Mouse (Mus musculus) limb, embryonic 15.5 days (tissue): ENCODE results near the gene Supt16. TPM values are rescaled to one million over a fixed set of nuclear protein-coding genes. Genes with fewer than 3 reads are reported as not detected.

Source experiments
- ATAC-seq: fragments of 200-750 bp; cut with Nextera tagmentation; 2 replicates; pipeline ENCODE4 v1.8.0; 2017; ENCODE audit warnings: low read depth, moderate TSS enrichment; ENCODE audit not compliant: insufficient number of reproducible peaks, low FRiP score, low TSS enrichment
- H3K27ac ChIP-seq: fragments of 300-500 bp; sonication (generic); 2 replicates; pipeline ENCODE4 v1.5.1; 2015; ENCODE audit warnings: moderate library complexity, mild to moderate bottlenecking, inconsistent platforms
- H3K27me3 ChIP-seq: fragments of 300-500 bp; sonication (generic); 2 replicates; pipeline ENCODE4 v1.6.1; 2015; ENCODE audit warnings: inconsistent platforms
- H3K36me3 ChIP-seq: fragments of 300-500 bp; sonication (generic); 2 replicates; pipeline ENCODE4 v1.6.1; 2015; ENCODE audit warnings: inconsistent platforms
- H3K4me1 ChIP-seq: fragments of 300-500 bp; sonication (generic); 2 replicates; pipeline ENCODE4 v1.6.1; 2015; ENCODE audit warnings: inconsistent platforms
- H3K4me2 ChIP-seq: fragments of 300-500 bp; sonication (generic); 2 replicates; pipeline ENCODE4 v1.6.1; 2015; ENCODE audit warnings: mild to moderate bottlenecking, inconsistent platforms
- H3K4me3 ChIP-seq: fragments of 300-500 bp; sonication (generic); 2 replicates; pipeline ENCODE4 v1.5.1; 2015; ENCODE audit warnings: mild to moderate bottlenecking, inconsistent platforms
- H3K9ac ChIP-seq: fragments of 300-500 bp; sonication (generic); 2 replicates; pipeline ENCODE4 v1.6.1; 2015; ENCODE audit warnings: inconsistent platforms
- H3K9me3 ChIP-seq: fragments of 300-500 bp; sonication (generic); 2 replicates; pipeline ENCODE4 v1.6.1; 2016; ENCODE audit warnings: inconsistent platforms
- WGBS: fragments of 180-500 bp; shearing (Covaris S2); methylation state at CpG from one replicate; pipeline ENCODE4 v1.1.7; 2015; 5-methylcytosine and 5-hydroxymethylcytosine counted together
- polyA plus RNA-seq: library from polyadenylated mRNA; unstranded; fragments of >200 nt; fragmentation: Nextera tagmentation; extraction: Ambion mirVana; gene quantifications from 2 replicates; pipeline ENCODE4 v1.2.1, GENCODE M21; 2015

Supt16 gene
- polyA plus RNA-seq, 1 experiment from 2014 or later = 51.4 TPM

DNA sequence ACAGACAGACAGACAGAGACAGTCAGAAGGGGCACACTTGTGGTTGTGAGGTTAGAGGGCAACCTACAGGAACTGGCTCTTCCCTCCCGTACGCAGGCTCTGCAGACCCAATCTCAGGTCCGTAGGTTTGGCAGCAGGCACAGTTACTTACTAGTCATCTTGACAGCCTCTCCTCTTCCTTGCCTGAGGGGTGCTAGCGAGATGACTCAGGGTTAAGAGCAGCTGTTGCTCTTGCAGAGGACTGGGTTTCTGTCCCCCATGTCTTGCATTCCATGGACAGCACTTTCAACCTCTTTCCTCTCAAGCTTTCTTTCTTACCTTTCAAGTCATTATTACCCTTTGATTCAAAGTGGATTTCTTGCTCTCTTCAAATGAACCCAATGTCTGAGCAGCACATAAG lies 53.1 kb downstream of the Supt16 start:
- Histone ChIP-seq H3K4me1 (peaks cover 9% of the 10 kb centered on the region), H3K9me3 (no peaks in the 10 kb centered on the region), H3K27me3 (no peaks in the 10 kb centered on the region), H3K4me3 (no peak overlapping the region), H3K4me2 (no peak overlapping the region), H3K27ac (no peak overlapping the region), H3K36me3 (no peaks in the 10 kb centered on the region), H3K9ac (no peak overlapping the region)
- ATAC-seq = no peak
- WGBS = 59% methylated on average over 4 of the region's 4 CpGs

DNA sequence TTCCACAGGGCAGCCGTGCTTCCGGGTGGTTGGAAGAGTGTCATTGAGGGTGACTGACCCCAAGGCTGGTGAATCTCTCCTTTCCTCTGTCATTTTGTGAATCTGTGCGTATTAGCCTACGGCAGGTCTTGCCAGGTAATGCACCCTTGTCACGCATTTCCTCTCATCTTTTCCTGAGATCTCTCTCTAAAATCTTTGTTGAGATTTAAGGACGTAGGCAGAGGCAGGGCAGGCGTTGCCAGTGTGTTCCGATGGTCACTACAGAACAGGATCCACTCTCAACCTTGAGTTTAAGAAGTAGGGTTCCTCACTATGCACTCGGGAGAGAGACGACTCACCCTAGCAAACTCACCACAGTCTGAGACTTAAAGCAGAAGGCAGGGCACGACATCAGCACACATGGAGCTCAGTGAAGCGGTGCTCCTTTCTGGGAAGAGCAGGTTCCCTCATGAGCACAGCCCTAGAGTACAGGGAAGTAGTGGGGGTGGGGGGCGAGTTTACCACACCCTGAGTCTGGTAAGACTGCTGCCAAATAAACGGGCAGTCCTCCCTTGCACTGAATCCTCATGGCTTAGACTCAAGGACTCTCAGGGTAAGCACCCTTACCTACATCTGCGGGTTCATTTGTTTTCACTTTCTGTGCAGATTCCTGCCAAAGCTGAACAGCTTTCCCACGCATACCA lies 55.6 kb downstream of the Supt16 start:
- 0 out of 2 replicates have a peak overlapping the region, but pooled peaks have one; percentile 29 for H3K4me2 ChIP-seq
- H3K36me3 ChIP-seq = no peaks in the 10 kb centered on the region
- H3K4me1 ChIP-seq = peaks cover 9% of the 10 kb centered on the region
- H3K27me3 ChIP-seq = no peaks in the 10 kb centered on the region
- no peak overlapping the region for H3K4me3 ChIP-seq
- H3K27ac ChIP-seq = no peak overlapping the region
- 65% methylated on average over 16 of the region's 16 CpGs for whole genome bisulfite sequencing
- no peak overlapping the region for H3K9ac ChIP-seq
- ATAC-seq = no peak
- H3K9me3 ChIP-seq = no peaks in the 10 kb centered on the region

DNA sequence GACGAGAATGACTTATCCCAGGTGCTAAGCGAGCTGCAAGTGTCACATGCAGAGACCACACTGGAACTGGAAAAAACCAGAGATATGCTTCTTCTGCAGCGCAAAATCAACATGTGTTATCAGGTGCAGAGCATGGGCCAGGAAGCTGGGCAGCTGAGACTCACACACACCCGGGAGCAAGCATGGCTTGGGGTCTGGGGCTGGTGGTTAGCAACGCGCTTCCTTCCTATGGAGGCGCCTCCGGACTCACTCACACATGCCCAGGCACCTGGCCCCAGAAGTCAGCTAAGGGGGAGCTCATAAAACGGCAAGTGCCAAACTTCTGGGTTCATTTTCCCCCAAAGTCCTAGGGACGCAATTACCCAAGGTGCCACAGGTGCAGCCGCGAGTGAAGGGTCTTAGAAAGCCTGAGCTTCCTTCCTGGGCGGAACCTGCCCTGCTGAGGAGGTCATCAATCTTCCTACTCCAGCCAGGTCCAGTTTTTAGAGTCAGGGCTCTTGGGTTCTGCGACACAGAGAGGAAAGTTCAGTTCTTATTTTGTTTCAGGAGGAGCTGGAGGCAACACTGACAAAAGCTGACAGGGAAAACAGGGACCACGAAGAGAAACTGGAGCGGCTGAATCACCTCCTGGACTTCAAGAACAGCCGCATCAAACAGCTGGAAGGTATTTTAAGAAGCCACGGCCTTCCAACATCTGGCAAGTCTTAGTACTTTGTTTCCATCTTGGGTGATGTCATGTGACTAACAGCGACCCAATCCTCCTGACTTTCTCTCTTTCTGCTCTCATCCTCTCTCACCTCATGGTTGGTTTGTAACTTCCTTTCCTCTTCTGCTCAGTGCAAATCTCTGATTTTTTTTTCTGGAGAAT lies 56.4 kb downstream of the Supt16 start:
- Histone ChIP-seq H3K4me3 (no peak overlapping the region), H3K27me3 (no peaks in the 10 kb centered on the region), H3K4me2 (peak overlapping the region; percentile 29), H3K27ac (no peak overlapping the region), H3K9ac (no peak overlapping the region), H3K9me3 (no peaks in the 10 kb centered on the region), H3K4me1 (peaks cover 9% of the 10 kb centered on the region), H3K36me3 (no peaks in the 10 kb centered on the region)
- 27% methylated on average over 19 of the region's 19 CpGs for WGBS
- no peak for ATAC-seq

DNA sequence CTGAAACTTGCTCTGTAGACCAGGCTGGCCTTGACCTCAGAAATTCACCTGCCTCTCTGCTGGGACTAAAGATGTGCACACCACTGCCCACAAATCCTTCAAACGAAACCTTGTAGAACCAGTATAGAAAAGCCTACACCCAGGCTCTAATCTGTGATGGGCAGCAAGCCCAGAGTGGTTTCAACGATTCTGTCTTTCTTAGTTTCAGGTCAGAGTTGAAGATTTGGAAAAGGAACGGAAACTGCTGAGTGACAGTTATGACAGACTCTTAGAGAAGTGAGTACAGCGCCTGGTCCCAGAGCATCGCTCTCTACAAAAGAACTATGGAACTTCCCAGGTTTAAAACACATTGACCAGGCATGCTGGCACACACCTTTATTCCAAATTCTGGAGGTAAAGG lies 63.6 kb downstream of the Supt16 start:
- H3K4me2 ChIP-seq = no peak overlapping the region
- H3K9me3 ChIP-seq = no peaks in the 10 kb centered on the region
- H3K4me3 ChIP-seq = no peak overlapping the region
- no peak overlapping the region for H3K27ac ChIP-seq
- ATAC-seq = no peak
- H3K36me3 ChIP-seq = no peaks in the 10 kb centered on the region
- H3K4me1 ChIP-seq = no peaks in the 10 kb centered on the region
- H3K9ac ChIP-seq = no peak overlapping the region
- H3K27me3 ChIP-seq = no peaks in the 10 kb centered on the region
- 75% methylated on average over 5 of the region's 5 CpGs for WGBS

DNA sequence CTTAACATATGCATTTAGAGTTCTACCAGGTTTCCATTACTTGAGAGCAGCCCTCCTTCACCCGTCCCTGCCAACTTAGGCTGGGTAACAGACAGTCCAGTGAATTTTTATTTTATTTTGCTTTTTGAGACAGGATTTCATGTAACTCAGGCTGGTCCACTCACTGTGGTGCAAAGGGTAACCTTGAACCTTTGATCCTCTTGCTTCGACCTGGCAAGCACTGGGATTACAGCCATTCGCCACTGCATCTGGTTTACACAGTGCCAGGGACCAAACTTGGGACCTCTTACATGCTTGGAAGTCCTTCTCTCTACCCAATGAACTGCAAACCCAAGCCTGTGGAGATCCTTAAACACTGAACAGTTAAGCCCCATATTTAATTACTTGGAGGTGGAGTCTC lies 72.6 kb downstream of the Supt16 start:
- Histone ChIP-seq H3K27me3 (no peaks in the 10 kb centered on the region), H3K4me1 (no peaks in the 10 kb centered on the region), H3K27ac (no peak overlapping the region), H3K4me3 (no peak overlapping the region), H3K4me2 (no peak overlapping the region), H3K9me3 (no peaks in the 10 kb centered on the region), H3K36me3 (no peaks in the 10 kb centered on the region), H3K9ac (no peak overlapping the region)
- WGBS = 89% methylated on average over 3 of the region's 3 CpGs
- ATAC-seq = no peak

DNA sequence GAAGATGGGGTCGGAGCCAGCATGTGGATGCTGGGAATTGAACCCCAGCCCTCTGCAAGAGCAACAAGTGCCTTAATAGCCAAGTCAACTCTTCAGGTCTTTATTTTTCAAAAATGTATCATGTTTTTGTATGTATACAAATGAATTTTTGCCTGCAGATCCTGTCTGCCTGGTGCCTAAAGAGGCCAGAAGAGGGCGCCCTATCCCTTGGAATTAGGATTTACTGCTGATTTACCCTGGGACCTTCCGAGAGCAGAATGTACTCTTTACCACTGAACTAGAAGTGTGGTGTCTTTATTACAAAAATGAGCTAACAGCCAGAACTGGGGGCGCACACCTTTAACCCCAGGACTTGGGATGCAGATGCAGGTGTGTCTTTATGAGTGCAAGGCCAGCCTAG lies 73.3 kb downstream of the Supt16 start:
- H3K4me3 ChIP-seq = no peak overlapping the region
- no peak overlapping the region for H3K27ac ChIP-seq
- 16% methylated on average over 4 of the region's 4 CpGs for WGBS
- no peaks in the 10 kb centered on the region for H3K4me1 ChIP-seq
- no peaks in the 10 kb centered on the region for H3K36me3 ChIP-seq
- no peak overlapping the region for H3K4me2 ChIP-seq
- no peak for ATAC-seq
- no peaks in the 10 kb centered on the region for H3K27me3 ChIP-seq
- no peak overlapping the region for H3K9ac ChIP-seq
- H3K9me3 ChIP-seq = no peaks in the 10 kb centered on the region

DNA sequence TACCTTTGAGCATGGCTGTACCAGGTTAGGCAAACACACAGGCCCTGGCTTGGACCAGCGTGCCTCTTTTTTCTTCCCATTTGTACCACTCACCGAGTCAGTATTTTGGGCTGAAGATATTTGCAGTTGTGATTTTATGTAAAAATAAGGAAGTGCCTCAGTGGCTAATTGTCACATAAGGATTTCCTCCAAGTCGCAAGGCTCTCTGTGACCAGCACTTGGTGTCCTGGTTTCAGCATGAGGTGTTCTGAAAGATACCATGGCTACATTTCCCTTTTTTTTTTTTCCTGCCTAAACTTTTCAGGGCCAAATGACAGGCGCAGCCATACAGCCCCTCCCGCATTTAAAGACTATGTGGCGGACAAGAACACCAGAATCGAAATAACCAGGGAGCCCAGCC lies 77.0 kb downstream of the Supt16 start:
- Histone ChIP-seq H3K27me3 (no peaks in the 10 kb centered on the region), H3K4me3 (no peak overlapping the region), H3K4me2 (peak overlapping the region; percentile 80; the same call in 1 of the 2 replicates), H3K9me3 (no peaks in the 10 kb centered on the region), H3K27ac (no peak overlapping the region), H3K36me3 (no peaks in the 10 kb centered on the region), H3K4me1 (0 out of 2 replicates have a peak, but pooled peaks cover 4% of the 10 kb centered on the region), H3K9ac (no peak overlapping the region)
- ATAC-seq = no peak
- WGBS = 58% methylated on average over 7 of the region's 7 CpGs

DNA sequence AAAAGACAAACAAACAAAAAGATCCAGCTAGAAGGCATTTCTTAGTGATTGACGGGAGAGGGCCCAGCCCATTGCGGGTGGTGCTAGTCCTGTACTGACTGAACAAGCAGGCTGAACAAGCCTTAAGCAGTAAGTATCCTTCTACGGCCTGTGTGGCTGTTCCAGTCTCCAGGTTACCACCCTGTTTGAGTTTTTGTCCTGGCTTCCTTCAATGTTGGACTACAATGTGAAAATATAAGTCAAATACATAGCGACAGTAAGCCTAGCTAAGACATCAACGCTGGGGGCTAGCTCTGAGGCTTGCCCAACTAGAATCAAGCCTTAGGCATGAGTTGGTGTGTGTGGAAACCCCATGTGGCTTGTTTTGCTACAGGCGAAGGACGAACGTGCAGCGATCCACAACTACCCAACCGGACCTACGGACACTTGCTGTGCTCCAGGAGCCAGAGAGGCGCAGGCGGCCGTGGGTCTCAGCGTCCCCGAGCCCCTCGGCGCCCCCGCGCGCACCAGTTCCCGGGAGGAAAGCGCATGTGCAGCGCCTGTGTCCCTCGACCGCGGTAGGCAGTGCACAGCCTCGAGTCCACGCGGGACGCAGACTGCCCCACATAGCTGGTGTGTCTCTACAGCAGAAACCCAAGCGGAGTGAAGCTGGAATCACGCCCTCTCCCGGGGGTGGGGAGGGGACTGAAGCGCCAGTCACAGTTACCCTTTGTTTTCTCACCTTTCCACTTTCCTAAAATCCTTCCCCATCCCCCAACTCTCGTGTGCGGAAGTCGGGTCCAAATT lies 78.2 kb downstream of the Supt16 start:
- Histone ChIP-seq H3K9ac (peak overlapping the region; percentile 43), H3K27ac (peak overlapping the region; percentile 80), H3K4me2 (peak overlapping the region; percentile 80), H3K4me1 (0 out of 2 replicates have a peak, but pooled peaks cover 4% of the 10 kb centered on the region), H3K4me3 (peak overlapping the region; percentile 51), H3K27me3 (no peaks in the 10 kb centered on the region), H3K9me3 (no peaks in the 10 kb centered on the region), H3K36me3 (no peaks in the 10 kb centered on the region)
- peak; percentile 81; the same call in 1 of the 2 replicates for ATAC-seq
- WGBS = under 1% methylated on average over 38 of the region's 38 CpGs

DNA sequence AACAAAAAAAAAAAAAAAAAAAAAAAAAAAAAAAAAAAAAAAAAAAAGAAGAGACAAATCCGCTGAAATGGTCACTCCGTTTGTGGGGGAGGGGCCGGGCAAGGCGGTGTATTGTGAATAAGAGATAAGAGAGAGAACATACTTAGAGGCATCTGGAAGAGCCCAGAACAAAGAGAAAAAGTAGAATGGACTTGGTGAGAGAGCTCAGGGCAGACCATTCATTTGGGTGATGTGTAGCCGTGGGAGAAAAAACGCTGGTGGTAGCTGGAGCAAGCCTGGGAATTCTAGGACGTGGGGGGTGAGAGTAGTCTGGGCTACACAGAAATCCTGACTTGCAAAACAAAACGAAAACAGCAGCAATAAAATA lies 78.8 kb downstream of the Supt16 start:
- Histone ChIP-seq H3K4me3 (peak overlapping the region; percentile 51), H3K4me1 (0 out of 2 replicates have a peak, but pooled peaks cover 4% of the 10 kb centered on the region), H3K36me3 (no peaks in the 10 kb centered on the region), H3K27ac (peak overlapping the region; percentile 80), H3K9ac (no peak overlapping the region), H3K4me2 (peak overlapping the region; percentile 80), H3K27me3 (no peaks in the 10 kb centered on the region), H3K9me3 (no peaks in the 10 kb centered on the region)
- ATAC-seq = no peak; the same call in 1 of the 2 replicates
- WGBS = 25% methylated on average over 8 of the region's 8 CpGs

DNA sequence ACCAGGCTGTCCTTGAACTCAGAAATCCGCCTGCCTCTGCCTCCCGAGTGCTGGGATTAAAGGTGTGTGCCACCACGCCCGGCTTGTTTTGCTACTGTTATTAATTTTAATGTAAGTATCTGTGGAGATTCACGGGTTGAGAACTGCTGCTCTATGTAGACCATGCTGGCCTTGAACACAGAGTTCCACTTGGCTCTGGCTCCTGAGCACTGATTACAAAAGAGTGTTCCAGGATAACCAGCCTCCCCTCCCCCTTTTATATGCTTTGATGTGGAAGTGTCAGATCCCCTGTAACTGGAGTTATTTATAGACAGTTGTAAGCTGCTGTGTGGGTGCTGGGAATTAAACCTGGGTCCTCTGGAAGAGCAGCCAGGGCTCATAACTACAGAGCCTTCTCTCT lies 80.0 kb downstream of the Supt16 start:
- H3K9ac ChIP-seq = no peak overlapping the region
- no peak overlapping the region for H3K27ac ChIP-seq
- 0 out of 2 replicates have a peak, but pooled peaks cover 4% of the 10 kb centered on the region for H3K4me1 ChIP-seq
- H3K4me3 ChIP-seq = no peak overlapping the region
- H3K27me3 ChIP-seq = no peaks in the 10 kb centered on the region
- no peak overlapping the region for H3K4me2 ChIP-seq
- WGBS = 90% methylated on average over 5 of the region's 5 CpGs
- no peak for ATAC-seq
- H3K36me3 ChIP-seq = no peaks in the 10 kb centered on the region
- no peaks in the 10 kb centered on the region for H3K9me3 ChIP-seq

DNA sequence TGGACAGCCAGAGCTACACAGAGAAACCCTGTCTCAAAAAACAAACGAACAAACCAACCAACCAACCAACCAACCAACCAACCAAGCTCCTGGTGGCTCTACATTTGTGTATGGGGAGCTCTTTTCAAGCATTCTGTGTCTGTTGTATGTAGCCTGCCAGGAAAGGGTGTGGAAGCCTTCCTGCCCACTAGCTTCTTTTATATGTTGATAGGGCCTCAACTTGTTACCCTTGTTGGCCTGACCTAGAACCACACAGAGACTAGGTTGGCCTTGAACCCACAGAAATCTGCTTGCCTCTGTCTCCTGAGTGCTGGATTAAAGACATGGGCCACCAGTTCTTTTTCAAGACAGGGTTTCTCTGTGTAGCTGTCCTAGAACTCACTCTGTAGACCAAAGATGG lies 83.1 kb downstream of the Supt16 start:
- Histone ChIP-seq H3K4me1 (0 out of 2 replicates have a peak, but pooled peaks cover 4% of the 10 kb centered on the region), H3K36me3 (no peaks in the 10 kb centered on the region), H3K27me3 (no peaks in the 10 kb centered on the region), H3K4me3 (no peak overlapping the region), H3K4me2 (no peak overlapping the region), H3K27ac (no peak overlapping the region), H3K9me3 (no peaks in the 10 kb centered on the region), H3K9ac (no peak overlapping the region)
- WGBS = 61% methylated on average over 1 of the region's 1 CpGs
- ATAC-seq = no peak
